ENCODE assay signal across 9 mouse cellular contexts in the genomic region with DNA sequence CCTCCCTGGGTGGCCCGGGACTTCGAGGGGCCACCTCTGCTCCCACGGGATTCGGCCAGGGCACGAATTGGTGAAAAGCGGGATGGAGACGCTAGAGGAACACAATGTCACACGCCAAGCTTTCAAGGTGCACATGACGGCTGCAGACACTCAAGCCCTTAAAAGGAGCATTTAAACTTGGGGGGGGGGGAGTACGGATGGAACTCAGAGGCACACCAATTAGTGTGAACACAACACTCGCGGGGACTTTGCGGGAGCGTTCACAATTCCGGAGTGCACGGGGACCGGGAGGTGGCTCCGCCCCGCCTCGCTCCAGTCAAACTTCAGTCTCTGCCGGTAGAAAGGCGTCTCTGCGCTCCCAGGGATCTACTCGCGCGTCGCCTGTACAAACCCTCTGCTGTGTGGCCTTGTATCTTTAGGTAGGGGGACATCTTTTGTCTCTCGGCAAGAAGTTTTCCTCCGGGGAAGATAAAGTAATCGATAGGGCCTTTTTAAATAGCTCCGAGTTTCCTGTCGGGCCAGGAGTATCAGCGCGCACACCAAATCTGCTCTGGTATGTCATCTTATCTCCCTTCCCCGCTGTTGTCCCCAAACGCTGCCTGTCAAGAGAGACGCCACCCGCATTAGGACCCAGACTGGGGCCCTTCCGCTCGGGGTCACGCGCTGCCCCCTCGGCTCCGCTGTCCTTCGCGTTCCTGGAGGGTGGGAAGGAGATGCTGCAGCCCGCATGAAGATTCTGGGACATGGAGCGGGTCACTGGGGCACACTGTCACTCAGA. TPM values are rescaled to one million over a fixed set of nuclear protein-coding genes. Genes with fewer than 3 reads are reported as not detected.
DNase-seq lines count a peak whose midpoint lies in the region; ATAC-seq and TF ChIP-seq lines count a peak whose summit lies in the region.
"Had no signal": no experiment of that assay in that cellular context is flagged by ENCODE, and none has a peak within 500 bp of the region (broad histone marks: within the 10 kb centered on the region; RNA-seq: fewer than 3 reads in every experiment).

No protein-coding gene starts in this region.

- no peaks in the 10 kb centered on the region for H3K9me3 ChIP-seq in forebrain, embryonic 13.5 days (replicated peaks)
- no peaks in the 10 kb centered on the region for H3K9me3 ChIP-seq in kidney, embryonic 16.5 days (ENCODE audit: low read length)
- no peaks in the 10 kb centered on the region for H3K9me3 ChIP-seq in neural tube, embryonic 12.5 days

- peak overlapping the region; percentile 42 for H3K4me2 ChIP-seq in forebrain, embryonic 13.5 days
- peak overlapping the region; percentile 35 for H3K4me2 ChIP-seq in kidney, embryonic 16.5 days (replicated peaks; ENCODE audit: low read depth, low read length)
- peak overlapping the region; percentile 43 for H3K4me2 ChIP-seq in neural tube, embryonic 12.5 days (replicated peaks)

- DNase-seq in liver, adult 2 months (ENCODE audit: extremely low read depth, low read depth, low spot score): peak; percentile 5
- no peak for DNase-seq in liver
- DNase-seq in cerebellum, adult 8-10 months: no peak
- no peak for DNase-seq in left cerebral cortex, adult 8-10 months (ENCODE audit: low spot score in 2 of 2)
- no peak for DNase-seq in adrenal gland, adult 8-10 months

- H3K4me1 ChIP-seq in liver, adult 2 months (ENCODE audit: control insufficient read depth, insufficient read depth, low read length): peaks cover 6% of the 10 kb centered on the region; the same call in 1 of the 2 replicates
- H3K4me1 ChIP-seq in forebrain, embryonic 13.5 days: peaks cover 16% of the 10 kb centered on the region
- peaks cover 12% of the 10 kb centered on the region for H3K4me1 ChIP-seq in kidney, embryonic 16.5 days (ENCODE audit: insufficient read depth, low read length)
- H3K4me1 ChIP-seq in neural tube, embryonic 12.5 days: peaks cover 14% of the 10 kb centered on the region

- TF ChIP-seq POLR2A in liver, adult 2 months (IDR thresholded peaks at IDR 0.05; ENCODE audit: extremely low read depth, insufficient read depth, low read length): no peak

- TF ChIP-seq CTCF in liver, adult 2 months (IDR thresholded peaks at IDR 0.05; ENCODE audit: low read depth, low read length): no peak

- 2% methylated on average over 48 of the region's 48 CpGs for WGBS in liver, adult 2 months
- WGBS in forebrain, embryonic 13.5 days: under 1% methylated on average over 47 of the region's 48 CpGs
- WGBS in kidney, embryonic 16.5 days: under 1% methylated on average over 48 of the region's 48 CpGs
- WGBS in neural tube, embryonic 12.5 days: under 1% methylated on average over 48 of the region's 48 CpGs

- H3K36me3 ChIP-seq in liver, adult 2 months (ENCODE audit: control insufficient read depth, insufficient read depth, low read length): no peaks in the 10 kb centered on the region
- no peaks in the 10 kb centered on the region for H3K36me3 ChIP-seq in forebrain, embryonic 13.5 days (ENCODE audit: poor library complexity, severe bottlenecking)
- no peaks in the 10 kb centered on the region for H3K36me3 ChIP-seq in kidney, embryonic 16.5 days (ENCODE audit: insufficient read depth, low read length)
- H3K36me3 ChIP-seq in neural tube, embryonic 12.5 days: no peaks in the 10 kb centered on the region

- no peak overlapping the region for H3K9ac ChIP-seq in liver, adult 2 months (ENCODE audit: low read depth, low read length)
- no peak overlapping the region for H3K9ac ChIP-seq in forebrain, embryonic 13.5 days
- no peak overlapping the region for H3K9ac ChIP-seq in kidney, embryonic 16.5 days (replicated peaks; ENCODE audit: low read length)
- H3K9ac ChIP-seq in neural tube, embryonic 12.5 days: no peak overlapping the region

- H3K27ac ChIP-seq in liver, adult 2 months (replicated peaks; ENCODE audit: insufficient read depth, low read depth, low read length): no peak overlapping the region
- no peak overlapping the region for H3K27ac ChIP-seq in forebrain, embryonic 13.5 days
- H3K27ac ChIP-seq in kidney, embryonic 16.5 days (ENCODE audit: low read length): no peak overlapping the region
- no peak overlapping the region for H3K27ac ChIP-seq in neural tube, embryonic 12.5 days

- peaks cover 23% of the 10 kb centered on the region for H3K27me3 ChIP-seq in liver, adult 2 months (ENCODE audit: control insufficient read depth, insufficient read depth, low read length)
- peaks cover 91% of the 10 kb centered on the region for H3K27me3 ChIP-seq in forebrain, embryonic 13.5 days
- H3K27me3 ChIP-seq in kidney, embryonic 16.5 days (ENCODE audit: insufficient read depth, low read length): peaks cover 87% of the 10 kb centered on the region
- peaks cover 85% of the 10 kb centered on the region for H3K27me3 ChIP-seq in neural tube, embryonic 12.5 days (replicated peaks)

- H3K79me2 ChIP-seq in liver, adult 2 months (ENCODE audit: control insufficient read depth, insufficient read depth, low read length): no peaks in the 10 kb centered on the region

- peak overlapping the region; percentile 50; the same call in 1 of the 2 replicates for H3K4me3 ChIP-seq in liver, adult 2 months (ENCODE audit: insufficient read depth, low read depth, low read length)
- H3K4me3 ChIP-seq in forebrain, embryonic 13.5 days: peak overlapping the region; percentile 19
- H3K4me3 ChIP-seq in kidney, embryonic 16.5 days (ENCODE audit: low read length): peak overlapping the region; percentile 24
- H3K4me3 ChIP-seq in neural tube, embryonic 12.5 days: 0 out of 2 replicates have a peak overlapping the region, but pooled peaks have one; percentile 7

- ATAC-seq in forebrain, embryonic 13.5 days: no peak
- ATAC-seq in kidney, embryonic 16.5 days (ENCODE audit: low FRiP score, low TSS enrichment): no peak
- no peak for ATAC-seq in neural tube, embryonic 12.5 days (ENCODE audit: low FRiP score, low read depth)
- ATAC-seq: Patski had no signal

RNA-seq across cellular contexts. Expression of a gene that starts 5.7 kb away (rescaled TPM):
- total RNA-seq in liver, adult 2 months (2014; rRNA removed): not detected in 2 replicates
- polyA plus RNA-seq in liver, adult 2 months (2012; rRNA removed): not detected in 2 replicates
- polyA plus RNA-seq in forebrain, embryonic 13.5 days (2015; fragmentation: Nextera tagmentation; extraction: Ambion mirVana): 0.53 TPM in 1 of 2 replicates, not detected in the other
- polyA plus RNA-seq in kidney, embryonic 16.5 days (2015; fragmentation: Nextera tagmentation; extraction: Ambion mirVana): not detected in 2 replicates
- polyA plus RNA-seq in neural tube, embryonic 12.5 days (2016; fragmentation: Nextera tagmentation; extraction: Ambion mirVana): 0.22 TPM in 1 of 2 replicates, not detected in the other
- not detected for total RNA-seq in left cerebral cortex, adult 8-10 months (2022)
- not detected for total RNA-seq in adrenal gland, adult 8-10 months (2022)
- polyA plus RNA-seq: Patski had no signal
